Comparison of ENCODE assay signal across 8 mouse cellular contexts in genomic region chr7:133636738-133637352, GRCm38 (mm10). TPM values are rescaled to one million over a fixed set of nuclear protein-coding genes. Genes with fewer than 3 reads are reported as not detected.
DNase-seq lines count a peak whose midpoint lies in the region; ATAC-seq and TF ChIP-seq lines count a peak whose summit lies in the region.

No protein-coding gene starts in this region.

- peak overlapping the region; percentile 97 for H3K4me2 ChIP-seq in forebrain, embryonic 13.5 days
- H3K4me2 ChIP-seq in neural tube, embryonic 15.5 days: peak overlapping the region; percentile 78

- WGBS in forebrain, embryonic 13.5 days: 1% methylated on average over 21 of the region's 21 CpGs
- 1% methylated on average over 21 of the region's 21 CpGs for WGBS in neural tube, embryonic 15.5 days

- peak; percentile 78 for TF ChIP-seq CTCF in E14TG2a.4 (conservative IDR thresholded peaks at IDR 0.05; ENCODE audit: low read length)

- H3K9ac ChIP-seq in forebrain, embryonic 13.5 days: peak overlapping the region; percentile 83
- peak overlapping the region; percentile 81 for H3K9ac ChIP-seq in neural tube, embryonic 15.5 days (replicated peaks)

- peak overlapping the region; percentile 96 for H3K4me3 ChIP-seq in E14TG2a.4 (replicated peaks; ENCODE audit: low read length)
- H3K4me3 ChIP-seq in forebrain, embryonic 13.5 days: peak overlapping the region; percentile 91
- H3K4me3 ChIP-seq in neural tube, embryonic 15.5 days (replicated peaks): peak overlapping the region; percentile 98

- H3K27me3 ChIP-seq in E14TG2a.4 (ENCODE audit: insufficient read depth, low read length): no peaks in the 10 kb centered on the region
- no peaks in the 10 kb centered on the region for H3K27me3 ChIP-seq in forebrain, embryonic 13.5 days
- H3K27me3 ChIP-seq in neural tube, embryonic 15.5 days (replicated peaks): no peaks in the 10 kb centered on the region

- ATAC-seq in forebrain, embryonic 13.5 days: peak; percentile 52
- peak; percentile 76 for ATAC-seq in neural tube, embryonic 15.5 days (ENCODE audit: low FRiP score)

- H3K36me3 ChIP-seq in E14TG2a.4 (ENCODE audit: insufficient read depth, low read length): peaks cover 30% of the 10 kb centered on the region
- peaks cover 12% of the 10 kb centered on the region for H3K36me3 ChIP-seq in forebrain, embryonic 13.5 days (ENCODE audit: poor library complexity, severe bottlenecking)
- H3K36me3 ChIP-seq in neural tube, embryonic 15.5 days: peaks cover 12% of the 10 kb centered on the region

- no peaks in the 10 kb centered on the region for H3K9me3 ChIP-seq in E14TG2a.4 (ENCODE audit: low read length)
- no peaks in the 10 kb centered on the region for H3K9me3 ChIP-seq in forebrain, embryonic 13.5 days (replicated peaks)
- no peaks in the 10 kb centered on the region for H3K9me3 ChIP-seq in neural tube, embryonic 15.5 days (replicated peaks)

- H3K4me1 ChIP-seq in E14TG2a.4 (replicated peaks; ENCODE audit: low read depth, low read length): peaks cover 30% of the 10 kb centered on the region
- peaks cover 14% of the 10 kb centered on the region for H3K4me1 ChIP-seq in forebrain, embryonic 13.5 days
- H3K4me1 ChIP-seq in neural tube, embryonic 15.5 days: peaks cover 12% of the 10 kb centered on the region

- intact Hi-C loops in heart, postnatal 14 days (cut with DNase I): loop anchor here (2.0 to 10.0 kb wide), 3 partner anchors 514 to 782 kb away; partner anchors contain the start of genes Abraxas2, Eef1akmt2 and Fgfr2

- DNase-seq in c-Kit-positive CD71-positive TER-119-positive erythroid progenitor cells, embryonic 14.5 days (ENCODE audit: low spot score): peak; percentile 74
- peak; percentile 87 to 94 for DNase-seq in heart, postnatal 14 days
- peak; percentile 92 for DNase-seq in layer of hippocampus, adult 11-12 months (ENCODE audit: low spot score)
- peak; percentile 86 to 88 for DNase-seq in lung, adult 18-20 months
- DNase-seq in testis, postnatal 14 days (ENCODE audit: low spot score): peak; percentile 85

- peak overlapping the region; percentile 91 for H3K27ac ChIP-seq in forebrain, embryonic 13.5 days
- peak overlapping the region; percentile 94 for H3K27ac ChIP-seq in neural tube, embryonic 15.5 days (replicated peaks)

RNA-seq across cellular contexts. Expression of gene Edrf1, which starts 0.5 kb away (rescaled TPM):
- 22.4 and 25.3 TPM in 2 replicates for polyA plus RNA-seq in forebrain, embryonic 13.5 days (2015; fragmentation: Nextera tagmentation; extraction: Ambion mirVana)
- total RNA-seq in heart, postnatal 14 days (2021): 10 to 100 TPM; 11.1 to 14.4 TPM
- 14.5 and 17.8 TPM in 2 replicates for polyA plus RNA-seq in neural tube, embryonic 15.5 days (2015; fragmentation: Nextera tagmentation; extraction: Ambion mirVana)

RNA-seq across cellular contexts. Expression of gene Tex36, which starts 34.9 kb away (rescaled TPM):
- not detected in 2 replicates for polyA plus RNA-seq in forebrain, embryonic 13.5 days (2015; fragmentation: Nextera tagmentation; extraction: Ambion mirVana)
- total RNA-seq in heart, postnatal 14 days (2021): not detected
- polyA plus RNA-seq in neural tube, embryonic 15.5 days (2015; fragmentation: Nextera tagmentation; extraction: Ambion mirVana): not detected in 2 replicates

RNA-seq across cellular contexts. Expression of gene Mmp21, which starts 43.0 kb away (rescaled TPM):
- polyA plus RNA-seq in forebrain, embryonic 13.5 days (2015; fragmentation: Nextera tagmentation; extraction: Ambion mirVana): 0.23 TPM in 1 of 2 replicates, not detected in the other
- total RNA-seq in heart, postnatal 14 days (2021): not detected
- not detected in 2 replicates for polyA plus RNA-seq in neural tube, embryonic 15.5 days (2015; fragmentation: Nextera tagmentation; extraction: Ambion mirVana)

Comparison
In these comparisons a context has a peak if more than half of its experiments do, and no peak if none do; other contexts are left out.
1. Peak in every context shown above with its lines: DNase-seq, ATAC-seq, H3K4me3 ChIP-seq and H3K27ac ChIP-seq.